Mouse (Mus musculus) MEL (cell line): ENCODE results near the gene Zc3hav1l.
A peak's percentile ranks its signal among the peaks of the same experiment; 100 is the strongest.

Experiments
- CTCF ChIP-seq, 3 experiments: IDR thresholded peaks in 2 of 3; conservative IDR thresholded peaks in 1 of 3; 2 replicates each; pipeline ENCODE4 v1.5.1; 2011 to 2012; ENCODE audit warnings: low read length in 3 of 3, low read depth in 2 of 3, mild to moderate bottlenecking in 2 of 3, improper control_type of control experiment in 1 of 3, inconsistent platforms in 1 of 3, mixed read lengths in 1 of 3, moderate library complexity in 1 of 3; ENCODE audit not compliant: control insufficient read depth in 1 of 3, insufficient read depth in 1 of 3, poor library complexity in 1 of 3, severe bottlenecking in 1 of 3
- EP300 ChIP-seq, 2 experiments: IDR thresholded peaks; 2 replicates each; pipeline ENCODE4 v1.6.1; 2011; ENCODE audit warnings: improper control_type of control experiment in 2 of 2, low read length in 2 of 2, low read depth in 1 of 2, mild to moderate bottlenecking in 1 of 2
- MAFK ChIP-seq: IDR thresholded peaks from 2 replicates; pipeline ENCODE4 v1.6.1; 2011; ENCODE audit warnings: low read depth, mild to moderate bottlenecking, low read length, improper control_type of control experiment, borderline replicate concordance
- SIN3A ChIP-seq: IDR thresholded peaks from 2 replicates; pipeline ENCODE4 v1.6.1; 2012; ENCODE audit warnings: low read length, improper control_type of control experiment, inconsistent platforms
- UBTF ChIP-seq: IDR thresholded peaks from 2 replicates; pipeline ENCODE4 v1.6.1; 2012; ENCODE audit warnings: low read depth, mild to moderate bottlenecking, inconsistent platforms, low read length, improper control_type of control experiment, moderate library complexity, borderline replicate concordance; ENCODE audit not compliant: insufficient read depth

- TF ChIP-seq UBTF (no peak), SIN3A (peak; percentile 34), CTCF (IDR thresholded peaks at IDR 0.05 in 2 of 3, conservative IDR thresholded peaks at IDR 0.05 in 1 of 3; ENCODE audit: control insufficient read depth in 1 of 3, insufficient read depth in 1 of 3, low read depth in 2 of 3, low read length in 3 of 3, poor library complexity in 1 of 3, severe bottlenecking in 1 of 3) (no peak), MAFK (no peak), EP300 (IDR thresholded peaks at IDR 0.05; ENCODE audit: low read depth in 1 of 2, low read length in 2 of 2) (no peak)
Observed at GRCm38 (mm10) chr6:38344006-38344670, 45.1 kb upstream of the Zc3hav1l start.
